Mouse (Mus musculus): ENCODE data around the gene Ap1b1. TPM values are rescaled to one million over a fixed set of nuclear protein-coding genes. Genes with fewer than 3 reads are reported as not detected.
"Not testable (repeated sequence)": the region's sequence is repeated elsewhere in the genome, so short reads cannot be mapped to it uniquely, and the experiment has no call there.

Ap1b1 gene
- total and polyA plus RNA-seq, 3 experiments = 38.6 to 57.8 (median 44.2) TPM

GRCm38 (mm10) chr11:5068126-5068971 is 81.7 kb downstream of the Ap1b1 start:
- dilution Hi-C loops (cut with MboI; ENCODE audit: extremely low pct_ligation_motif_present, extremely low pct_unique_long_range_greater_than_20kb, low sequenced_read_pairs) (no loop called here), in situ Hi-C loops (cut with MboI; ENCODE audit: low pct_ligation_motif_present, low pct_unique_long_range_greater_than_20kb, low sequenced_read_pairs) (loop anchor here (5.0 kb wide), 1 partner anchor 51 kb away; no protein-coding TSS in a partner anchor)
- Histone ChIP-seq H3K4me3 (replicated peaks in 1 of 3; ENCODE audit: low read depth in 2 of 3, low read length in 2 of 3, poor library complexity in 1 of 3) (no peak overlapping the region), H3K79me2 (replicated peaks; ENCODE audit: control insufficient read depth, extremely low read depth, insufficient read depth, poor library complexity, severe bottlenecking) (no peaks in the 10 kb centered on the region; the same call in 1 of the 2 replicates), H3K27ac (ENCODE audit: insufficient read depth, low read depth) (no peak overlapping the region), H3K9ac (ENCODE audit: insufficient read depth, low read depth) (no peak overlapping the region), H3K4me2 (ENCODE audit: insufficient read depth, low read depth, poor library complexity, severe bottlenecking) (no peak overlapping the region), H3K36me3 (replicated peaks in 1 of 2; ENCODE audit: control insufficient read depth in 1 of 2, insufficient read depth in 1 of 2, low read length in 1 of 2) (peaks cover 43 to 53% of the 10 kb centered on the region in 2 experiments), H3K4me1 (ENCODE audit: control insufficient read depth in 1 of 2, insufficient read depth in 2 of 2) (peaks cover 3 to 12% of the 10 kb centered on the region in 2 experiments; a peak in 2 of 4 replicates), H3K9me3 (replicated peaks; ENCODE audit: low read length) (no peaks in the 10 kb centered on the region), H3K27me3 (replicated peaks) (peaks cover 12% of the 10 kb centered on the region)
- no peak for DNase-seq (ENCODE audit: extremely low read depth)
- TF ChIP-seq BHLHE40 (IDR thresholded peaks at IDR 0.05; ENCODE audit: low read depth, low read length) = no peak
- 0 out of 2 replicates have a peak, but pooled peaks have one; percentile 24 for TF ChIP-seq SIN3A (IDR thresholded peaks at IDR 0.05; ENCODE audit: low read length)
- peak; percentile 28; the same call in 1 of the 2 replicates for TF ChIP-seq MXI1 (IDR thresholded peaks at IDR 0.05; ENCODE audit: low read depth, low read length)
- TF ChIP-seq POLR2AphosphoS2 (IDR thresholded peaks at IDR 0.05; ENCODE audit: low read depth, low read length) = peak; percentile 98
- TF ChIP-seq HCFC1 (IDR thresholded peaks at IDR 0.05; ENCODE audit: low read depth, low read length) = no peak
- TF ChIP-seq ZMIZ1 (IDR thresholded peaks at IDR 0.05; ENCODE audit: low read depth, low read length) = peak; percentile 25; the same call in 1 of the 2 replicates
- TF ChIP-seq POLR2A (IDR thresholded peaks at IDR 0.05; ENCODE audit: low read depth, low read length) = peak; percentile 15; the same call in 1 of the 2 replicates
- peak; percentile 50; the same call in 1 of the 2 replicates for TF ChIP-seq CHD2 (IDR thresholded peaks at IDR 0.05; ENCODE audit: low read length)

- peak; percentile 54 for DNase-seq (ENCODE audit: extremely low read depth)
- H3K9ac ChIP-seq (ENCODE audit: insufficient read depth, low read depth) = no peak overlapping the region
- TF ChIP-seq RAD21 (IDR thresholded peaks at IDR 0.05; ENCODE audit: low read depth, low read length) = no peak
- peak; percentile 53 to 62 for TF ChIP-seq CTCF (conservative IDR thresholded peaks at IDR 0.05 in 1 of 2, IDR thresholded peaks at IDR 0.05 in 1 of 2; ENCODE audit: low read depth in 2 of 2, low read length in 2 of 2)
These were observed 88.3 kb downstream of the Ap1b1 start for GRCm38 (mm10) chr11:5074882-5075281.

GRCm38 (mm10) chr11:5075760-5076159 is 89.1 kb downstream of the Ap1b1 start:
- H3K9me3 ChIP-seq (replicated peaks; ENCODE audit: low read length) = no peaks in the 10 kb centered on the region
- in situ Hi-C loops (cut with MboI; ENCODE audit: low pct_ligation_motif_present, low pct_unique_long_range_greater_than_20kb, low sequenced_read_pairs) = no loop called here
- peaks cover 31% of the 10 kb centered on the region for H3K79me2 ChIP-seq (replicated peaks; ENCODE audit: control insufficient read depth, extremely low read depth, insufficient read depth, poor library complexity, severe bottlenecking)
- TF ChIP-seq KAT2A (IDR thresholded peaks at IDR 0.05; ENCODE audit: insufficient replicate concordance, low read length) = no peak
- TF ChIP-seq IRF4 (IDR thresholded peaks at IDR 0.05; ENCODE audit: low read depth, low read length) = no peak
- 0 out of 2 replicates have a peak, but pooled peaks have one; percentile 8 for TF ChIP-seq POLR2A (IDR thresholded peaks at IDR 0.05; ENCODE audit: low read depth, low read length)
- dilution Hi-C loops (cut with MboI; ENCODE audit: extremely low pct_ligation_motif_present, extremely low pct_unique_long_range_greater_than_20kb, low sequenced_read_pairs) = no loop called here
- no peak for DNase-seq (ENCODE audit: extremely low read depth)
- H3K36me3 ChIP-seq (replicated peaks in 1 of 2; ENCODE audit: control insufficient read depth in 1 of 2, insufficient read depth in 1 of 2, low read length in 1 of 2) = peaks cover 76 to 84% of the 10 kb centered on the region in 2 experiments
- no peak overlapping the region for H3K4me3 ChIP-seq (replicated peaks in 1 of 3; ENCODE audit: low read depth in 2 of 3, low read length in 2 of 3, poor library complexity in 1 of 3)
- no peaks in the 10 kb centered on the region for H3K4me1 ChIP-seq (ENCODE audit: control insufficient read depth in 1 of 2, insufficient read depth in 2 of 2)
- H3K27me3 ChIP-seq (replicated peaks) = no peaks in the 10 kb centered on the region
- H3K27ac ChIP-seq (ENCODE audit: insufficient read depth, low read depth) = no peak overlapping the region
- no peak overlapping the region for H3K9ac ChIP-seq (ENCODE audit: insufficient read depth, low read depth)
- H3K4me2 ChIP-seq (ENCODE audit: insufficient read depth, low read depth, poor library complexity, severe bottlenecking) = no peak overlapping the region

More at GRCm38 (mm10) chr11:5074882-5075281, 88.3 kb downstream of the Ap1b1 start:
- H3K27ac ChIP-seq (ENCODE audit: insufficient read depth, low read depth) = no peak overlapping the region
- dilution Hi-C loops (cut with MboI; ENCODE audit: extremely low pct_ligation_motif_present, extremely low pct_unique_long_range_greater_than_20kb, low sequenced_read_pairs) (no loop called here), in situ Hi-C loops (cut with MboI; ENCODE audit: low pct_ligation_motif_present, low pct_unique_long_range_greater_than_20kb, low sequenced_read_pairs) (no loop called here)
- H3K4me3 ChIP-seq (replicated peaks in 1 of 3; ENCODE audit: low read depth in 2 of 3, low read length in 2 of 3, poor library complexity in 1 of 3) = no peak overlapping the region
- H3K27me3 ChIP-seq (replicated peaks) = no peaks in the 10 kb centered on the region
- no peaks in the 10 kb centered on the region for H3K4me1 ChIP-seq (ENCODE audit: control insufficient read depth in 1 of 2, insufficient read depth in 2 of 2)
- H3K9me3 ChIP-seq (replicated peaks; ENCODE audit: low read length) = no peaks in the 10 kb centered on the region
- H3K36me3 ChIP-seq (replicated peaks in 1 of 2; ENCODE audit: control insufficient read depth in 1 of 2, insufficient read depth in 1 of 2, low read length in 1 of 2) = peaks cover 76 to 84% of the 10 kb centered on the region in 2 experiments
- H3K4me2 ChIP-seq (ENCODE audit: insufficient read depth, low read depth, poor library complexity, severe bottlenecking) = no peak overlapping the region
- peaks cover 23% of the 10 kb centered on the region for H3K79me2 ChIP-seq (replicated peaks; ENCODE audit: control insufficient read depth, extremely low read depth, insufficient read depth, poor library complexity, severe bottlenecking)

GRCm38 (mm10) chr11:5076843-5077242 is 90.2 kb downstream of the Ap1b1 start:
- H3K4me1 ChIP-seq (ENCODE audit: control insufficient read depth in 1 of 2, insufficient read depth in 2 of 2); H3K27me3 ChIP-seq (replicated peaks); dilution Hi-C loops (cut with MboI; ENCODE audit: extremely low pct_ligation_motif_present, extremely low pct_unique_long_range_greater_than_20kb, low sequenced_read_pairs); DNase-seq (ENCODE audit: extremely low read depth); H3K4me3 ChIP-seq (replicated peaks in 1 of 3; ENCODE audit: low read depth in 2 of 3, low read length in 2 of 3, poor library complexity in 1 of 3); H3K27ac ChIP-seq (ENCODE audit: insufficient read depth, low read depth); H3K4me2 ChIP-seq (ENCODE audit: insufficient read depth, low read depth, poor library complexity, severe bottlenecking); in situ Hi-C loops (cut with MboI; ENCODE audit: low pct_ligation_motif_present, low pct_unique_long_range_greater_than_20kb, low sequenced_read_pairs); H3K9ac ChIP-seq (ENCODE audit: insufficient read depth, low read depth); H3K9me3 ChIP-seq (replicated peaks; ENCODE audit: low read length): not testable (repeated sequence)
- Histone ChIP-seq H3K79me2 (replicated peaks; ENCODE audit: control insufficient read depth, extremely low read depth, insufficient read depth, poor library complexity, severe bottlenecking) (peaks cover 38% of the 10 kb centered on the region), H3K36me3 (replicated peaks in 1 of 2; ENCODE audit: control insufficient read depth in 1 of 2, insufficient read depth in 1 of 2, low read length in 1 of 2) (peaks cover 71 to 82% of the 10 kb centered on the region in 2 experiments)

Measured in CH12.LX (cell line).